Mouse (Mus musculus) testis, postnatal 14 days (tissue): ENCODE data around the gene Rtp2.

Source experiments
- DNase-seq: peaks from one replicate; pipeline ENCODE4 v3.0.0; 2021; ENCODE audit warnings: low spot score

The Rtp2 gene

GRCm38 (mm10) chr16:23932294-23932693, at the start of gene Rtp2:
TSS of gene Rtp2 (minus strand) at chr16:23932394.
- no peak for DNase-seq

DNA sequence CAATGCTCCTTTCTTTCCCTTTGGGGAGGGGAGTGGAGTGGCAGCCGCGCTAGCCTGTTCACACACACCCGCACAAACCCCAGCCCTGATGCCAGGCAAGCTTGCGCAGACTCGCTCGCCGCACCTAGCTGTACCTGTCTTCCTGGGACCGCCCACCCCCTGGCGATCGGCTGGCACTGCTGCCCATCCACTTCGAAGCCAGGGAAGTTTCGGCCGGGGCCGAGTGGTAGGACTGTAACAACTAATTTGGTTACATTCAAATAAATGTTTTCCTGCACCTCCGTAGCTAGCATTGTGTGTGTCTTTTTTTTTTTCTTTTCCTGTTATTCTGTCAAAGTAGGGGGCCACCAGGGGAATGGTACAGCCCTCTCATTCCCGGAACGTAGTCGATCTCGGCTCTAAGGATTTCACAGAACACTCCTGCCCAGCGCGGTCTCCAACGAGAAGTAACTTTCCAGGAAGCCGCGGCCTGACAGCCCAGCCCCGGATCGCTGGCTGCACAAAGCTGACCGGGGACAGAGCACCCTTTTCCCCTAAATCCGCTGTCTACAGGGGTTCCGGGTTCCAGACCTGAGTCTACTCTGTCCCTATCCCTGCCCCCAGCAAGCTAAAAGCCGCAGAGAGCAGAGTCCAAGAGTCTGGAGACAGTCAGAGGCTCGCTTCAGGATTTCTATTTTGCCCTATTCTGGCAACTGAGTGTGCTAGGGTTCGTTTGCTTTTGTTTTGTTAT, 49.0 kb upstream of the Rtp2 start:
- DNase-seq, result no peak

- no peak for DNase-seq
These were observed 48.1 kb upstream of the Rtp2 start for GRCm38 (mm10) chr16:23980201-23980870.

GRCm38 (mm10) chr16:23979446-23979845, 47.3 kb upstream of the Rtp2 start:
- no peak for DNase-seq

GRCm38 (mm10) chr16:23978495-23978894, 46.3 kb upstream of the Rtp2 start:
- DNase-seq, result no peak

- no peak for DNase-seq
These were observed 45.5 kb upstream of the Rtp2 start for GRCm38 (mm10) chr16:23977732-23978131.

- DNase-seq, result no peak
These were observed 44.0 kb upstream of the Rtp2 start for GRCm38 (mm10) chr16:23976196-23976595.

DNA sequence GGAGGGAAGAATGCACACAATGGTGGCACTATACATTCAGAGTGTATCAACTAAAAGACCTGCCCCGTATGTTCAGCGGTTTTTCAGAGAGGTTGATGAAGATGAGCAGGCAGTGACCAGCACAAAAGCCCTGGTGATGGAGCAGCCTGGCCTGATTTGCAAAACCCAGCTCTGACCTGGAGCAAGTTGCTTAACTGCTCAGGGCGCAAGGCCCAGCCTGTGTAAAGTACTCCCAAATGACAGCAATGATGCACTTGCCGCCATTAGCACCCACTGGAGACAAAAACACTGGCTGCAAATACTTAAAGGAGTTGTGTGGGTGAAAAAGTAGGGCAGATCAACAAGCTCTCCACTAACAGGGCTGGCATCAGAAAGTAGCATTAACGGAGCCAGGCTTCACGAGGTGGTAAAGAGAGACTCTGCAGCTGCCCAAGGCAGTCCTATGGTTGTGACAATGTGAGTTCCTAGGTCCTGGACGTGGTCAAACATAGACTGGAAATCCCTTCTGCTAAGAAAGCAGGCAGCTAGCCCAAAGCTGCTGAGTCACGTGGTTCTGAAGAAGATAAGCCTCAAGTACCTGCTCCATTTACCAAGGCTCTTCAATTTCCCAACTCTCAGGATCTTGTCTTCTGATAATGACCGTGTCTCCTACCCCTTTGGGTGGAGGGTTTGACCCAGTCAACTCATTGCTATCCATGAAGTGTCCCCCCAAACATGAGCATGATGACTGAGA, 41.6 kb upstream of the Rtp2 start:
- no peak for DNase-seq

GRCm38 (mm10) chr16:23972901-23973300, 40.7 kb upstream of the Rtp2 start:
- no peak for DNase-seq

- no peak for DNase-seq
These were observed 40.0 kb upstream of the Rtp2 start for GRCm38 (mm10) chr16:23972126-23972740.

DNA sequence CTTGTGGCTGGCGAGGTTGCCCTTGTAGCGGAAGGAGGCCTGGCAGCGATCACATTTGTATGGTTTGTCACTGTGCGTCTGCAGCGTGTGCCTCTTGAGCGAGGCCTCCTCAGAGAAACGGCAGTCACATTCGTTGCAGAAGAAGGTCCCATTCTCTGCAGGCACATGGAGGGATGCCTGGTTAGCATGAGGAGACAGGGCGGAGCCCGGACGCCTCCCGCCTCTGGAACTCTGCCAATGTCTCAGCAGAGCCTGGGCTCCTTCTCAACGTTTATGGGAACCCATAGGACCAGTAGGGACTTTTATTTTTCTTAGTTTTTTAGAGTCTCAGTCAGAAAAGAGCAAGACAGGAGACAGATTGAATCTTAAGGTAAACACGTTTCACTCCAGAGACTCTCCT, 37.7 kb upstream of the Rtp2 start:
- DNase-seq, result no peak

DNA sequence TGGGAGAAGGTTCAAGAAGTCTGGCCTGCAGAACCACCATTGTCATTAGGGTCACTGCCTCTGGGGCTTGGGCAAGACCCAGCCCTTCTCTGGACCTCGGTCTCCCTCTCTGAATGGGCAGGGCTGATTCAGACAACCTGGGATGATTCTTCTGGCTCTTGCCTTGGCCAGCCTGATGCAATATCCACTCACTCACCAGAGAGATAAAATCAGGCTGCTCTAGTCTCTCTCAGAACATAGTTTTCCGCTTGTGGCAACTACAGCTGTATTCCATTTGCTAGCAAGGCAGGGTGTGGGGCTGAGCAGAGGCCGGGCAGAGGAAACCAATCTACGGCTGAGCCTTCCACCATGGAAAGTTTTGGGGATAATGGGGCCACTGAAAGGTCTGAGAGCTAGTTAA, 36.7 kb upstream of the Rtp2 start:
- no peak for DNase-seq

DNA sequence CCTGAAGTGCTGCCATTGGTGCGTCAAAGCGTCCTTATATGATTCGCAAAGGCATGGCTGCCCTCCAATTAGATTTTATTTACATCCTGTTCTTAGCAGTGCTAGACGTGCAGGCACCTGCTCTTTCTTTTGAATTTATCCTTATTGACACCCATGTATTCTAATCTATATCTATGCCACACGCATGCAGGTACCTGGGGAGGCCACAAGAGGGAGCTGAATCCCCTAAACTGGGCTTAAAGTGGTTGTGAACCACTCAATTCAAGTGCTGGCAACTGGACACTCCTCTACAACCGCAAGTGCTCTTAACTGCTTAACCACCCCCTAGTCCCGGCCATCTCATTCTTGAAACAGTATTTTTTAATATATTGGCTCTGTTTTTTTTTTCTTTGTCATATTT, 35.1 kb upstream of the Rtp2 start:
- DNase-seq, result no peak

DNA sequence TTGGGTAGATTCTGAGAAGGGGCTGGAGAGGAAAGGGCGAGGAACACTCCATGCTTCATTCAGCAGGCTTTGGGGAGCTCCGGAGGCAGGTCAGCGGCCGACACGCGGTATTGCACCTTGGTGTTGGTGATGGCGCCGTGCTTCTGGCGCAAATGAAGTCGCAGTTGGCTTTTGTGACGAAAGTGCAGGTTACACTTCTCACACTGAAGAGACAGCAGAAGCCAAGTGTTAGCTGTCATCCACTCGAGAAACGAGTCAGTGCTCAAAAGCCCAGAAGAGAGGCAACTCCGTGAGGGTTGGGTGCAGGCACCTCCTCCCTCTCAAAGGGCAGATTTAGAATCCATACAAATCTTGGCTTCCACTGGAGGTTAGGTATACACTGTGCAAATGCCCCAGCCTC, 33.9 kb upstream of the Rtp2 start:
- DNase-seq, result no peak

DNA sequence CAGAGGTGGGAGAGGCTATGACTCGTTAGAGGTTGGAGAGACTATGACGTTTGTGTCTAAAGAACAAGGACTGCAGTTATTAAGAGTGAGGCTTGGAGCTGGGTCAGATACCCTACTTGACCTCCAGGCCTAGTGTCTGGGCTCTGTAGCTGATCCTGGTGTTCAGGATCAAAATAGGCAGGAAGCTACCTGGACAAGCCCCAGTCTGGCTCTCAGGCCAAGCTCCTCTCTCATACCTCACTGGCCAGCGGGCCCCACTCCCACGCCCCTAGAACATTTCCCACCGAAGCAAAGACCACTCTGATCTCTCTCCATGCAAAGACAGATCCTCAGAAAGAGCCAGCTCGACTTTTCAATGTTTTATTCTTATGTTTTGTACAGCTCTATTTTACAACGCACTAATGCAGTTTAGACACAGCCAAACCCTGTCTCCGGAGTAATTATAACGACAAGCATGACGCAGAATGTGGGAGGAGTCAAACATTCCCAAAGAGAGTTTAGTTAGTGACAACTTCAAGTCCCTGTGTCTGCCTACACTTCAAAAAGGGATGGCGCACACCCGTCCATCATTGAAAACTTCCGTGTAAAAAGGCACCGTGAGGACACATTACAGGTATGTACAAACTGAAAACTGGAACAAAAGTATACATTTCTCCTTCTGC, 32.6 kb upstream of the Rtp2 start:
- DNase-seq, result peak; percentile 2

GRCm38 (mm10) chr16:23963896-23964668, 31.9 kb upstream of the Rtp2 start:
- no peak for DNase-seq

DNA sequence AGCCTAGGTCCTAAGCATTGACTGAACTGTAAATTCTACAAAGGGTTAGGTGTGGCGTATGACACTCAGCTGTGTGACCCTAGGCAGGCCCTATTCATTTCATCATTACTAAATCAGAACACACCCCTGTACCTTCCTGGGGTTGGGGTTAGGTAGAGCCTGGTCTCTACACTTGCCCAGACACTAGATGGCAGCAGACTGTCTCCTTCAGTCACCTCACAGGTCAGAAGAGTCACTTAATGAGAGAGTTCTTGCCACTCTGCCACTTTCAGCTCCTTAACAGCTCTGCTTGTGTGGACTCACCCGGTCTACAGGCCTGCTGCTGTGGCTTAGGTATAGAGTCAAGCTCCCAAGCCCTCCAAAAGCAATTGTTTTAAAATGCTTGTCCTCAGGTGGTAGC, 30.2 kb upstream of the Rtp2 start:
- DNase-seq, result no peak

GRCm38 (mm10) chr16:23958938-23959337, 26.7 kb upstream of the Rtp2 start:
- DNase-seq, result no peak

DNA sequence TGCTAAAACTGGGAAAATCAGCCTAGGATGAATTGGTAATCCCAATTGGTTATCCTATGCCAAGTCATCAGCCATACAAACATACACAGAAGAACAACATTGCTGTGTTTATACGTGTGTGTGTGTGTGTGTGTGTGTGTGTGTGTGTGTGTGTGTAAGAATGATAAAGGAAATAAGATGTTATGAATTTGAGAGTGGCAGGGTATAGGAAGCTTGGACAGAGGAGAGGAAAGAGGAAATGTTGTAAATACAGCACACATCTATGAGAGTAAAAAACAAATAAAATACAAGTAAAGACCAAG, 21.7 kb upstream of the Rtp2 start:
- no peak for DNase-seq

DNA sequence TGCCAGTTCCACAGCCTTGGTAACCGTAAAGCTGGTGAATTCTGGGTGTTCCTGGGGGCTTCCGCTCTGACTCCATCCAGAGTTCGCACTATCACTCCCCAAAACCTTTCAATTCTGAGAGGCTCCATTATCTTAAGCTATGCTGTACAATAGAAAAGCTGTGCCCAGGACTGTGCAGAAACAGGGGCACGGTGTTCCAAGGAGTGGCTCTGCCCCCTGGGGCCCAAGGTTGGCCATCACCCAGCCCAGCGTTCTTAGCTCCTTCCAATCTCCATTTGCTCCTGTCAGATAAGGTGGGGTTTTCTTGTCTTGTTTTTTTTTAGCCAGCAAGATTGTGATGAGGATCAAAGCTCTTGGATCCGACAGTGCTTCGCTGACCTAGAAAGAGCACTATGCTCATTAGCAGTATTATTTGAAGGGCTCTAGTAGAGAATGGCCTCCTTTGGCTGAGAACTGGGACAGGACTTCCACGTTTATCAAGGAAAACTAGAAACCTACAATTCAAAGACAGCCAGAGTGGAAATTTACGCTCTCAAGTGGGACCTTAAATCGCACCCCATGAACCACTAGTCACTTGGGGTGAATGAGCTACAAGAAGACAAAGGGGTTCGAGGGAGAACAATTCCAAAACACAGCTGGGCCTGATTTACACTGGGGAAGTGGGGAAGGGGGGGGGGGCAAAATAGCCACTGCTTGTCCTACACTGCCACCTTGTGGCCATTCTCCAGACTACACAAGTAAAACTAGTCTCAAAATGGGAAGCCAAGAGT, 21.2 kb upstream of the Rtp2 start:
- no peak for DNase-seq
